In genomic region chr2:91470055-91470647, GRCm38 (mm10) we compare ENCODE assay signal across 9 mouse cellular contexts. TPM values are rescaled to one million over a fixed set of nuclear protein-coding genes. Genes with fewer than 3 reads are reported as not detected.
DNase-seq lines count a peak whose midpoint lies in the region; ATAC-seq lines count a peak whose summit lies in the region.
"Had no signal": no experiment of that assay in that cellular context is flagged by ENCODE, and none has a peak within 500 bp of the region (broad histone marks: within the 10 kb centered on the region; RNA-seq: fewer than 3 reads in every experiment).

No protein-coding gene starts in this region.

- no peak overlapping the region for H3K4me2 ChIP-seq in hindbrain, embryonic 15.5 days
- H3K4me2 ChIP-seq in midbrain, embryonic 12.5 days (replicated peaks), result peak overlapping the region; percentile 23; the same call in 1 of the 2 replicates

- H3K27ac ChIP-seq in embryonic facial prominence, embryonic 10.5 days (replicated peaks), result peak overlapping the region; percentile 62
- no peak overlapping the region for H3K27ac ChIP-seq in hindbrain, embryonic 15.5 days (replicated peaks)
- H3K27ac ChIP-seq in midbrain, embryonic 12.5 days (replicated peaks), result peak overlapping the region; percentile 70

- peak; percentile 67 for ATAC-seq in hindbrain, embryonic 15.5 days (ENCODE audit: low FRiP score, low read depth)
- peak; percentile 87 for ATAC-seq in midbrain, embryonic 12.5 days (ENCODE audit: low FRiP score, low read depth)
- no peak for ATAC-seq in activated CD4-positive, CD25-positive, alpha-beta regulatory T cell, adult 4 months
- no peak for ATAC-seq in megakaryocyte-erythroid progenitor cell, adult 5-6 weeks (replicated peaks; ENCODE audit: low FRiP score, low TSS enrichment, poor library complexity, severe bottlenecking)

- H3K4me1 ChIP-seq in embryonic facial prominence, embryonic 10.5 days, result peaks cover 48% of the 10 kb centered on the region
- H3K4me1 ChIP-seq in hindbrain, embryonic 15.5 days (replicated peaks), result peaks cover 16% of the 10 kb centered on the region
- H3K4me1 ChIP-seq in midbrain, embryonic 12.5 days, result peaks cover 27% of the 10 kb centered on the region

- DNase-seq in Muller cell, postnatal 12 days (ENCODE audit: inconsistent ontology term), result peak; percentile 51
- peak; percentile 38 for DNase-seq in embryonic facial prominence, embryonic 10.5 days (ENCODE audit: low spot score)
- DNase-seq in adrenal gland, postnatal 36 days, result no peak
- no peak for DNase-seq in urinary bladder, adult 18-20 months (ENCODE audit: low spot score in 2 of 2)
- DNase-seq: cerebellum, adult 11 months had no signal

- peaks cover 64% of the 10 kb centered on the region for H3K36me3 ChIP-seq in embryonic facial prominence, embryonic 10.5 days (replicated peaks)
- H3K36me3 ChIP-seq in hindbrain, embryonic 15.5 days, result no peaks in the 10 kb centered on the region
- H3K36me3 ChIP-seq in midbrain, embryonic 12.5 days, result peaks cover 36% of the 10 kb centered on the region

- 22% methylated on average over 7 of the region's 7 CpGs for WGBS in embryonic facial prominence, embryonic 10.5 days
- WGBS in hindbrain, embryonic 15.5 days, result 13% methylated on average over 7 of the region's 7 CpGs
- 8% methylated on average over 7 of the region's 7 CpGs for WGBS in midbrain, embryonic 12.5 days

- no peak overlapping the region for H3K9ac ChIP-seq in hindbrain, embryonic 15.5 days
- H3K9ac ChIP-seq in midbrain, embryonic 12.5 days (replicated peaks), result 0 out of 2 replicates have a peak overlapping the region, but pooled peaks have one; percentile 20

- H3K4me3 ChIP-seq in embryonic facial prominence, embryonic 10.5 days, result no peak overlapping the region
- no peak overlapping the region for H3K4me3 ChIP-seq in hindbrain, embryonic 15.5 days
- no peak overlapping the region for H3K4me3 ChIP-seq in midbrain, embryonic 12.5 days

- no peaks in the 10 kb centered on the region for H3K27me3 ChIP-seq in embryonic facial prominence, embryonic 10.5 days (replicated peaks; ENCODE audit: low read depth, poor library complexity, severe bottlenecking)
- H3K27me3 ChIP-seq in hindbrain, embryonic 15.5 days, result no peaks in the 10 kb centered on the region
- no peaks in the 10 kb centered on the region for H3K27me3 ChIP-seq in midbrain, embryonic 12.5 days

- no peaks in the 10 kb centered on the region for H3K9me3 ChIP-seq in embryonic facial prominence, embryonic 10.5 days
- no peaks in the 10 kb centered on the region for H3K9me3 ChIP-seq in hindbrain, embryonic 15.5 days
- H3K9me3 ChIP-seq in midbrain, embryonic 12.5 days, result no peaks in the 10 kb centered on the region

RNA-seq across cellular contexts. Expression of gene Lrp4, which starts 12.8 kb away (rescaled TPM):
- 8.3 and 8.4 TPM in 2 replicates for polyA plus RNA-seq in embryonic facial prominence, embryonic 10.5 days (2016; fragmentation: Nextera tagmentation; extraction: Ambion mirVana)
- polyA plus RNA-seq in hindbrain, embryonic 15.5 days (2015; fragmentation: Nextera tagmentation; extraction: Ambion mirVana), result 5.2 and 5.4 TPM in 2 replicates
- polyA plus RNA-seq in midbrain, embryonic 12.5 days (2016; fragmentation: Nextera tagmentation; extraction: Ambion mirVana), result 8.5 and 9.8 TPM in 2 replicates
- 1 to 10 TPM; 4.3 to 4.8 TPM for total RNA-seq in adrenal gland, postnatal 36 days (2021)
- under 1 TPM in 1 of 2 experiments, not detected in 1; 0.11 TPM for polyA plus RNA-seq in activated CD4-positive, CD25-positive, alpha-beta regulatory T cell, adult 4 months (2017; shearing (Covaris generic))
- total RNA-seq in megakaryocyte-erythroid progenitor cell, adult 5-6 weeks (2014; fragmentation: Nextera tagmentation), result not detected in 2 replicates
- total RNA-seq in megakaryocyte-erythroid progenitor cell, adult 5-6 weeks (2017), result 0.23 TPM in 1 of 2 replicates, not detected in the other

RNA-seq across cellular contexts. Expression of gene 1110051M20Rik, which starts 25.6 kb away (rescaled TPM):
- polyA plus RNA-seq in embryonic facial prominence, embryonic 10.5 days (2016; fragmentation: Nextera tagmentation; extraction: Ambion mirVana), result 75.3 and 76.9 TPM in 2 replicates
- polyA plus RNA-seq in hindbrain, embryonic 15.5 days (2015; fragmentation: Nextera tagmentation; extraction: Ambion mirVana), result 157 and 161 TPM in 2 replicates
- polyA plus RNA-seq in midbrain, embryonic 12.5 days (2016; fragmentation: Nextera tagmentation; extraction: Ambion mirVana), result 113 and 117 TPM in 2 replicates
- total RNA-seq in adrenal gland, postnatal 36 days (2021), result 10 to 100 TPM; 19.3 TPM
- polyA plus RNA-seq in activated CD4-positive, CD25-positive, alpha-beta regulatory T cell, adult 4 months (2017; shearing (Covaris generic)), result 10 to 100 TPM; 23.8 to 28.2 TPM
- 11.1 and 12.1 TPM in 2 replicates for total RNA-seq in megakaryocyte-erythroid progenitor cell, adult 5-6 weeks (2014; fragmentation: Nextera tagmentation)
- 3.1 and 9.3 TPM in 2 replicates for total RNA-seq in megakaryocyte-erythroid progenitor cell, adult 5-6 weeks (2017)

RNA-seq across cellular contexts. Expression of gene Ckap5, which starts 56.4 kb away (rescaled TPM):
- 137 and 141 TPM in 2 replicates for polyA plus RNA-seq in embryonic facial prominence, embryonic 10.5 days (2016; fragmentation: Nextera tagmentation; extraction: Ambion mirVana)
- polyA plus RNA-seq in hindbrain, embryonic 15.5 days (2015; fragmentation: Nextera tagmentation; extraction: Ambion mirVana), result 92.1 and 117 TPM in 2 replicates
- 163 and 164 TPM in 2 replicates for polyA plus RNA-seq in midbrain, embryonic 12.5 days (2016; fragmentation: Nextera tagmentation; extraction: Ambion mirVana)
- total RNA-seq in adrenal gland, postnatal 36 days (2021), result 10 to 100 TPM; 46.8 to 47.7 TPM
- 10 to 100 TPM; 52.3 to 52.7 TPM for polyA plus RNA-seq in activated CD4-positive, CD25-positive, alpha-beta regulatory T cell, adult 4 months (2017; shearing (Covaris generic))
- 84.4 and 87.2 TPM in 2 replicates for total RNA-seq in megakaryocyte-erythroid progenitor cell, adult 5-6 weeks (2014; fragmentation: Nextera tagmentation)
- total RNA-seq in megakaryocyte-erythroid progenitor cell, adult 5-6 weeks (2017), result 78.2 and 82.4 TPM in 2 replicates

Comparison
In these comparisons a context has a peak if more than half of its experiments do, and no peak if none do; other contexts are left out.
1. DNase-seq: peak in Muller cell, postnatal 12 days (single experiment) and embryonic facial prominence, embryonic 10.5 days (single experiment); none in adrenal gland, postnatal 36 days (0 of 2) and urinary bladder, adult 18-20 months (0 of 2).
2. ATAC-seq: peak in hindbrain, embryonic 15.5 days (single experiment) and midbrain, embryonic 12.5 days (single experiment); none in activated CD4-positive, CD25-positive, alpha-beta regulatory T cell, adult 4 months (single experiment) and megakaryocyte-erythroid progenitor cell, adult 5-6 weeks (single experiment).